Mouse (Mus musculus): ENCODE data around the gene Efemp1. TPM values are rescaled to one million over a fixed set of nuclear protein-coding genes. Genes with fewer than 3 reads are reported as not detected.
A peak's percentile ranks its signal among the peaks of the same experiment; 100 is the strongest.

The Efemp1 gene
- polyA plus RNA-seq, 1 experiment, result 0.07 TPM

- Histone ChIP-seq H3K36me3 (ENCODE audit: control insufficient read depth, insufficient read depth) (no peaks in the 10 kb centered on the region), H3K79me3 (ENCODE audit: low read depth) (no peaks in the 10 kb centered on the region), H3ac (ENCODE audit: control insufficient read depth, insufficient read length, low read depth) (no peak overlapping the region), H3K4me3 (ENCODE audit: insufficient read depth, poor library complexity, severe bottlenecking) (no peak overlapping the region), H3K27me3 (ENCODE audit: control insufficient read depth, insufficient read depth, insufficient read length) (no peaks in the 10 kb centered on the region), H3K79me2 (ENCODE audit: control insufficient read depth, insufficient read depth) (no peaks in the 10 kb centered on the region)
- peak; percentile 89 for TF ChIP-seq FOSL1 (IDR thresholded peaks at IDR 0.05; ENCODE audit: insufficient read depth, low read length, poor library complexity, severe bottlenecking)
- peak; percentile 68 for TF ChIP-seq MAX (IDR thresholded peaks at IDR 0.05)
- no peak for TF ChIP-seq MYOG (IDR thresholded peaks at IDR 0.05; ENCODE audit: control insufficient read depth, extremely low read depth, insufficient read length)
- TF ChIP-seq USF1 (IDR thresholded peaks at IDR 0.05; ENCODE audit: low read depth), result no peak
- peak; percentile 91 for TF ChIP-seq CEBPB (IDR thresholded peaks at IDR 0.05; ENCODE audit: low read depth)
Measured at GRCm38 (mm10) chr11:28833809-28834208, 19.2 kb upstream of the Efemp1 start.

- Histone ChIP-seq H3K36me3 (ENCODE audit: control insufficient read depth, insufficient read depth) (no peaks in the 10 kb centered on the region), H3ac (ENCODE audit: control insufficient read depth, insufficient read length, low read depth) (no peak overlapping the region), H3K79me2 (ENCODE audit: control insufficient read depth, insufficient read depth) (no peaks in the 10 kb centered on the region), H3K27me3 (ENCODE audit: control insufficient read depth, insufficient read depth, insufficient read length) (no peaks in the 10 kb centered on the region), H3K4me3 (ENCODE audit: insufficient read depth, poor library complexity, severe bottlenecking) (no peak overlapping the region), H3K79me3 (ENCODE audit: low read depth) (no peaks in the 10 kb centered on the region)
- TF ChIP-seq MYOD1 (IDR thresholded peaks at IDR 0.05; ENCODE audit: control insufficient read depth, insufficient read length, low read depth) (no peak), CEBPB (IDR thresholded peaks at IDR 0.05; ENCODE audit: low read depth) (no peak), MAX (IDR thresholded peaks at IDR 0.05) (no peak), CTCF (IDR thresholded peaks at IDR 0.05; ENCODE audit: control insufficient read depth, insufficient read depth, insufficient read length) (no peak), USF1 (IDR thresholded peaks at IDR 0.05; ENCODE audit: low read depth) (no peak), FOSL1 (IDR thresholded peaks at IDR 0.05; ENCODE audit: insufficient read depth, low read length, poor library complexity, severe bottlenecking) (no peak), MYOG (IDR thresholded peaks at IDR 0.05; ENCODE audit: control insufficient read depth, extremely low read depth, insufficient read length) (no peak)
Measured at GRCm38 (mm10) chr11:28835141-28835540, 17.9 kb upstream of the Efemp1 start.

GRCm38 (mm10) chr11:28849841-28850240, 3.2 kb upstream of the Efemp1 start:
- no peaks in the 10 kb centered on the region for H3K36me3 ChIP-seq (ENCODE audit: control insufficient read depth, insufficient read depth)
- H3K27me3 ChIP-seq (ENCODE audit: control insufficient read depth, insufficient read depth, insufficient read length), result no peaks in the 10 kb centered on the region
- no peaks in the 10 kb centered on the region for H3K79me2 ChIP-seq (ENCODE audit: control insufficient read depth, insufficient read depth)
- no peak overlapping the region for H3K4me3 ChIP-seq (ENCODE audit: insufficient read depth, poor library complexity, severe bottlenecking)
- no peaks in the 10 kb centered on the region for H3K79me3 ChIP-seq (ENCODE audit: low read depth)
- H3ac ChIP-seq (ENCODE audit: control insufficient read depth, insufficient read length, low read depth), result no peak overlapping the region
- TF ChIP-seq MAX (IDR thresholded peaks at IDR 0.05), result peak; percentile 19
- TF ChIP-seq CEBPB (IDR thresholded peaks at IDR 0.05; ENCODE audit: low read depth), result no peak

- Histone ChIP-seq H3K79me2 (ENCODE audit: control insufficient read depth, insufficient read depth) (no peaks in the 10 kb centered on the region), H3K4me3 (ENCODE audit: insufficient read depth, poor library complexity, severe bottlenecking) (no peak overlapping the region), H3K36me3 (ENCODE audit: control insufficient read depth, insufficient read depth) (no peaks in the 10 kb centered on the region), H3ac (ENCODE audit: control insufficient read depth, insufficient read length, low read depth) (no peak overlapping the region), H3K79me3 (ENCODE audit: low read depth) (no peaks in the 10 kb centered on the region), H3K27me3 (ENCODE audit: control insufficient read depth, insufficient read depth, insufficient read length) (no peaks in the 10 kb centered on the region)
- no peak for TF ChIP-seq MAX (IDR thresholded peaks at IDR 0.05)
- no peak for TF ChIP-seq USF1 (IDR thresholded peaks at IDR 0.05; ENCODE audit: low read depth)
- no peak for TF ChIP-seq CEBPB (IDR thresholded peaks at IDR 0.05; ENCODE audit: low read depth)
- TF ChIP-seq MYOG (IDR thresholded peaks at IDR 0.05; ENCODE audit: control insufficient read depth, extremely low read depth, insufficient read length), result no peak
Measured at GRCm38 (mm10) chr11:28851645-28852044, 1.4 kb upstream of the Efemp1 start.

GRCm38 (mm10) chr11:28852361-28852919, 564 bp upstream of the Efemp1 start:
- no peak overlapping the region for H3K4me3 ChIP-seq (ENCODE audit: insufficient read depth, poor library complexity, severe bottlenecking)
- no peaks in the 10 kb centered on the region for H3K36me3 ChIP-seq (ENCODE audit: control insufficient read depth, insufficient read depth)
- TF ChIP-seq CTCF (IDR thresholded peaks at IDR 0.05; ENCODE audit: control insufficient read depth, insufficient read depth, insufficient read length) (no peak), MYOD1 (IDR thresholded peaks at IDR 0.05; ENCODE audit: control insufficient read depth, insufficient read length, low read depth) (no peak), MYOG (IDR thresholded peaks at IDR 0.05; ENCODE audit: control insufficient read depth, extremely low read depth, insufficient read length) (no peak), FOSL1 (IDR thresholded peaks at IDR 0.05; ENCODE audit: insufficient read depth, low read length, poor library complexity, severe bottlenecking) (no peak), CEBPB (IDR thresholded peaks at IDR 0.05; ENCODE audit: low read depth) (no peak), MAX (IDR thresholded peaks at IDR 0.05) (no peak), USF1 (IDR thresholded peaks at IDR 0.05; ENCODE audit: low read depth) (no peak)
- H3ac ChIP-seq (ENCODE audit: control insufficient read depth, insufficient read length, low read depth), result no peak overlapping the region
- no peaks in the 10 kb centered on the region for H3K27me3 ChIP-seq (ENCODE audit: control insufficient read depth, insufficient read depth, insufficient read length)
- no peaks in the 10 kb centered on the region for H3K79me2 ChIP-seq (ENCODE audit: control insufficient read depth, insufficient read depth)
- H3K79me3 ChIP-seq (ENCODE audit: low read depth), result no peaks in the 10 kb centered on the region

- no peaks in the 10 kb centered on the region for H3K79me3 ChIP-seq (ENCODE audit: low read depth)
- no peaks in the 10 kb centered on the region for H3K27me3 ChIP-seq (ENCODE audit: control insufficient read depth, insufficient read depth, insufficient read length)
- no peak overlapping the region for H3K4me3 ChIP-seq (ENCODE audit: insufficient read depth, poor library complexity, severe bottlenecking)
- TF ChIP-seq MYOD1 (IDR thresholded peaks at IDR 0.05; ENCODE audit: control insufficient read depth, insufficient read length, low read depth) (no peak), CEBPB (IDR thresholded peaks at IDR 0.05; ENCODE audit: low read depth) (no peak), FOSL1 (IDR thresholded peaks at IDR 0.05; ENCODE audit: insufficient read depth, low read length, poor library complexity, severe bottlenecking) (no peak), MAX (IDR thresholded peaks at IDR 0.05) (no peak), USF1 (IDR thresholded peaks at IDR 0.05; ENCODE audit: low read depth) (no peak), CTCF (IDR thresholded peaks at IDR 0.05; ENCODE audit: control insufficient read depth, insufficient read depth, insufficient read length) (no peak), MYOG (IDR thresholded peaks at IDR 0.05; ENCODE audit: control insufficient read depth, extremely low read depth, insufficient read length) (no peak)
- H3K79me2 ChIP-seq (ENCODE audit: control insufficient read depth, insufficient read depth), result no peaks in the 10 kb centered on the region
- no peak overlapping the region for H3ac ChIP-seq (ENCODE audit: control insufficient read depth, insufficient read length, low read depth)
- H3K36me3 ChIP-seq (ENCODE audit: control insufficient read depth, insufficient read depth), result no peaks in the 10 kb centered on the region
Measured at GRCm38 (mm10) chr11:28859125-28859524, 6.1 kb downstream of the Efemp1 start.

Data from C2C12 (cell line).